Mouse (Mus musculus) frontal cortex, postnatal 36 days (tissue): ENCODE measurements around the gene Usp39.

Experiments used
- DNase-seq, 2 experiments: peaks; one replicate each; pipeline ENCODE4 v3.0.0; 2022; ENCODE audit warnings: low spot score in 2 of 2

Usp39 gene

DNA sequence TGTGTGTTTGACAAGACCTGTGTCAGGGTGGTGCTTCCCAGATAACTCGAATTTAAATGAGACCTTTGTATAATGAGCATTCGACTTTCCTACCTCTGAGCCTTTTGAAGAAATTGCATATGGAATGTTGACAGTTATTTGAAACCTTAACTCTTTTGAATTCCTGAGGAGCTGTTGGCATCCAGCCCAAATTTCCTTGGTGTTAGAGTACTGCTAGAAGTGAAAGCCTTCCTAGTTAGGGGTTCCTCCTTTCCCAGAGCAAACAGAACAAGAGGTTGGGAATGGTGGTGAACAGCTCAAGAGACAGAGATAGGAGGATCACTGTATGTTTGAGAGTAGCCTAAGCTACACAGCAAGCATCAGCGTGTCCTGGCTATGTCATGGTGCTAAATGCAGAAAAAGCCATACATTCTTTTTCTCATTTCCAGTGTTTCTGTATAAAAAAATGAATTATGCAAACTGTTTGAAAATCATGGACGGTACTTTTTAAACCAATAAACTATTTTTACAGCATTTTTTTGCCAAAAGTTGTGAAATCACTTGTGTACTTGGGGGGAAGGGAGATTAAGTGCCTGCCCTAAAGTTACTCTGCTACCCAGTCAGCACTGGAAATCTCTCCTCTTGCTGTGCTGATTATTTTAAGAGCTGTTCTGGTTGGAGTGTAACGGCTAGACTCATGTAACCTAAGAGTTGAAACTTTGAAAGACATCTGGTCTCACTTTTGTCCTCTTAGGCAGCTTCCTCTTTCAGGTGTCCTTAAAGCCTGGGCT, 7.8 kb upstream of the Usp39 start:
- DNase-seq = no peak

DNA sequence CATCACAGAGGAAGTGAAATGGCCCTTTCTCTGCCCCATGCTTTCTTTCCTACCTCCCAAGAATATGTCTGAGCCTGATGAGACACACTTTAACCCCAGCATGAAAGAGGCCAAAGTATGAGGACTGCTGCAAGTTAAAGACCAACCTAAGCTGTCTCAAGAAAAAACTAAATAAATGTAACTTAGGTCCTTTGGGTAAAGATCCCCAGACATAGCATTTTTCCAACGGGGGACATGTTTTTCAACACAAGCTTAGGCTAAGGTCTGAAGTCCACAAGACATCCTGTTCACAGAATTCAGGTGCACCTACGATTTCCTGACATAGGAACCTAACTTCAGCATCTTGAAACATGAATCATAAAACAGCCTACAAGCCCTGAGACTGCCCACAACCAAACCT, 5.2 kb upstream of the Usp39 start:
- DNase-seq = no peak

- DNase-seq = no peak
Measured at GRCm38 (mm10) chr6:72348411-72348810, 3.4 kb upstream of the Usp39 start.

GRCm38 (mm10) chr6:72347166-72347941, 2.4 kb upstream of the Usp39 start, which contains the start of gene 0610030E20Rik:
TSS of gene 0610030E20Rik (plus strand) at chr6:72347317.
- DNase-seq = peak; percentile 81 to 83

GRCm38 (mm10) chr6:72346261-72346660, 1.3 kb upstream of the Usp39 start:
- no peak for DNase-seq

- DNase-seq = no peak
Measured at GRCm38 (mm10) chr6:72345633-72346032, 649 bp upstream of the Usp39 start.

- peak in 1 of 2 experiments; percentile 17 for DNase-seq
Measured at GRCm38 (mm10) chr6:72344396-72345073, 449 bp downstream of the Usp39 start.

GRCm38 (mm10) chr6:72340481-72340880, 4.5 kb downstream of the Usp39 start:
- DNase-seq = no peak

GRCm38 (mm10) chr6:72333111-72333510, 11.9 kb downstream of the Usp39 start:
- DNase-seq = no peak

GRCm38 (mm10) chr6:72330133-72330532, 14.9 kb downstream of the Usp39 start:
- no peak for DNase-seq

DNA sequence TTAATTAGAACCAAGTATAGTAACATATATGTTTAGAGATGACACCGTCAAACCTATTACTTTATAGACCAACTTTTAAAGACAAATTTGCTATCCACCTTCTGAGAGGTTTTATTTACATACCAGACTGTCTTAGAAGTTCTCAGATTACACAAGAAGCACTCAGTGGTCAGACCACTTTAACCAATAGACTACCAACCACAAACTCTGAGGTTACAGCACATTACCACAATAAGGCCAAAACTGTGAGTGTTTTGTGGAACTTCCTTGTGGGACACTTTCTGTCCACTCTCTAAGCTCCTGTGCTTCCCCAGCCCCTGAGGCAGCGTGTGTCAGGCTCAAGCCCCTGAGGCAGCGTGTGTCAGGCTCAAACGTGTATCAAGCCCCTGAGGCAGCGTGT, 16.0 kb downstream of the Usp39 start:
- no peak for DNase-seq

- DNase-seq = peak in 1 of 2 experiments; percentile 53
Measured at GRCm38 (mm10) chr6:72326274-72326673, 18.7 kb downstream of the Usp39 start.

DNA sequence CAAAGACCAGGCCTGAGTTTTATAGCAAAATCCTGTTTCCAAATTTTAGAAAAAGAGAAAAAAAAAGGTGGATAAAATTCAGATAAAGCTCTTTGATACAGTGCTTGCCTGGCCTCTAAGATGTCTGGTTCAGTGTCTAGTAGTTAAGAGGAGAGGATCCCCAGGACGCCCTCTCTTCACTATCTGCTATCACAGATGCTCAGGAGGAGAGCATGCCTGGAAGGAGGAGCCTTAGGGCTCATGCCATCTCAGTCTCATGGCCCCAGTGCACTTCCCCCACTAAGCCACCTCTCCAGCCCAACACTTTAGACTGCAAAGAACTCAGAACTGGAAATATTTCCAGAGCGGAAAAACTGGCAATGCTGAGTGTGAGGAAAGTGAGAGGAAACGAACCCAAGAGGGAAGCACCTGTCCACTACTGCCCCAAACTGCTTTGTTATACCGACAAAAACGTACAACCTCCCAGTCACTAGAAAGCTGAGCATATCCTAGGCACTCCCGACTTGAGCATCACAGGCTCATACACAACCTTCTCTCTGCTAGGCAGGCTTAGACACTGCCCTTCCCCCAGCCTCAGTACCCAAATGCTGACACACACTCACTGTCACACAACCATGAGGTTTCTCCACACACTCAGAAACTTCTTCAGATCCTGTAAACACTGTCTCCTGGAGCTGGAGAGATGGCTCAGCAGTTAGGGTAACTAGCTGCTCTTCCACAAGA, 21.0 kb downstream of the Usp39 start:
- DNase-seq = no peak

DNA sequence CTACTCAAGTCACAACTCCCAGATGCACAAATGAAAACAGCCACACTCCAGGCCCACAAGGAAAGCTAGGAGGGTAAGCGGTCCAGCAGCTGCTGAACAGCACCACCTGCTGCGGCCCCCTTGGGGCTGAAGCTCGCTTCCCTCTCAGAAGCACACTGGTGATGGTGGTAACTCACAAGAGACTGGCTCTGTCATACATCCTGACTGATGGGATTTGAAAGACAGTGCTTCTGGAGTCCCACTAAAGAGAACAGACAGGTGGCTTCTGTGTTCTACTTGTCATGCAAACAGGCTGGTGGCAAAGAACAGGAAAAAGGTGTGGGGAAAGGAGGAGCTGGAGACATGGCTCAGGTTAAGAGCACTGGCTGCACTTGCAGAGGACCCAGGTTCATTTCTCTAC, 22.0 kb downstream of the Usp39 start:
- DNase-seq = no peak

DNA sequence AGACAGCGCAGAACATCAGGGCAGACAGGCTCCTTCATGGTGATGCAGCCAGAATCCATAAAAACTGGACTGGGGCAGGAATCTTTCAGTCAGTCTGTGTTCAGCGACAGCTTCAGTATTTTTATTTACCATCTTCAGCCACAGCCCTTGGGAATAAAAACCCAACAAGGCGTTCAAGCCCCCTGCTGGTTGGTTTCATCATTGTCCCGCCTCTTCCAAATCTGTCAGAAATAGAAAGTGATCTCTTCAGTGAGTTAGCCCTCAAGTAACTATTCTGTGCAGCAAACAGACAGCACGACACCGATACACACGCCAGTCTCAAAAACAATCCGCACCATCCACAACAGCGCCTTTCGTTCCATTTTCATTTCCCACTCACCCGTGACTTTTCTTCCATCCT, 26.0 kb downstream of the Usp39 start:
- DNase-seq = peak; percentile 52 to 68

DNA sequence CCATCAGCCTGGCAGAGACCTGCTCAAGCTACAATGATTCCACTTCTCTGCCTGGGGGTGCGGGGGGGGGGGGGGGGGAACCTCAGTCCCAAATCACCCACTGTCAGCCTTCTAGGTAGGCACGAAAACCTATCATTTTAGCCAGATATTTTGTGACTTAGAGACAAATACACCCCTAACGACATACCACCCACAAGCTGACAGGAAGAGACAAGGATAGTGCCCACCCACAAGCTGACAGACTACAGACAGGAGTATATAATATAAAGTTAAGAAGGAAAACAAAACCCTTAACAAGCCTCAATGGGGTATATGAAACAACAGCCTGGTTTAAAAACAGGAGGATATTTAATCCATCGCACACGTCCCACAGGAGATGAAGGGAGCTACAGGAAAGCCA, 26.5 kb downstream of the Usp39 start:
- peak; percentile 8 for DNase-seq

DNA sequence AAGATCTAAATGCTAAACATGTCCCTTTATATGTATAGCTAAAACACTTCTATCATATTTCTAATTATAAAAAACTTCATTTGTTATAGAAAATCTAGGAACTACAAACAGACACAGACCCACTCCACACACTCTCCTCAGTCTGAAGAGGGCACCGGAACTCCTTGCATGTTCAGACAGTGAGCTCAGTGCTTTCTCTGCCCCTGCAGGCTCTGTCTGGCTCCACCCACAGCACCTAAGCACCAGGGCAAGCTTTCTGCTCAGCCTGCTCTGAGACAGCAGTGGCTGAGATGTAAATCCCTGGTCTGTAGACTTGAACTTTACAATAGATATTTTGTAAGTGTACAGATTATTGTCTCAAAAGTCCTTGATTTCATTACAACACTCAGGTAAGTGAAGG, 28.9 kb downstream of the Usp39 start:
- DNase-seq = no peak

GRCm38 (mm10) chr6:72315384-72315783, 29.6 kb downstream of the Usp39 start:
- DNase-seq = no peak

DNA sequence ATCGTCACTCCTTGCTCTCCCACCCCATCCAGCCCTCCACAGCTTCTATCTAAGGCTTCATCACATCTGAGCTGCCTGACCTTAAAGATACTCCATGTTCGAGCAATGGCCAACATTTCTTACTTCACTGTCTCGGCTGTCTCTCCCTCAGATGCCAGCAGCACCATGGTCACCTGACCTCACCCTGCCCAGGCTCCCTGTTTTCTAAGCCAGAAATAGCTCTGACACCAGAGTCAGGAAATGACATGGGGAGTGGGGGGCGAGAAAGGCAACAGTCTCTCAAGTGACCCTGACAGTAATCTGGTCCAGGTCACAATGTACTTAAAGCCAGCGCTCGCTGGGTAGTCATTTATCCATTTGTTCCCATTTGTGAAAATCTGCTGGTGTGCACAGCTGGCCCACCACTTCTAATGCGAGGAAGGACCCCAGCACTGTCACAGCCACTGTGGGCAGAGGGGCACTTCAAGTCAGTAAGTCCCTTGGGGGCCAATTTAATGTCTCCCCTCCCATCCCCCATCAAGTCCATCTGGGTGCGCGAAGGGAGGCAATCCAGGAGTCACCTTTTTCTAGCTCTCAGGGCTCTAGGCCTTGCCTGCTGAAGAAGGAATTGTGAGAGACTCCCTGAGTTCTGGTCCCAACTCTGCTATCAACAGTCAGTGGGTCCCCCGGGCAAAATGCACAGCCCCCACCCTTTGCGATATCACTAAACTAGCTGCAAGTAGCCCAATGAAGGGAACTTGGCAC, 31.7 kb downstream of the Usp39 start:
- DNase-seq = no peak

DNA sequence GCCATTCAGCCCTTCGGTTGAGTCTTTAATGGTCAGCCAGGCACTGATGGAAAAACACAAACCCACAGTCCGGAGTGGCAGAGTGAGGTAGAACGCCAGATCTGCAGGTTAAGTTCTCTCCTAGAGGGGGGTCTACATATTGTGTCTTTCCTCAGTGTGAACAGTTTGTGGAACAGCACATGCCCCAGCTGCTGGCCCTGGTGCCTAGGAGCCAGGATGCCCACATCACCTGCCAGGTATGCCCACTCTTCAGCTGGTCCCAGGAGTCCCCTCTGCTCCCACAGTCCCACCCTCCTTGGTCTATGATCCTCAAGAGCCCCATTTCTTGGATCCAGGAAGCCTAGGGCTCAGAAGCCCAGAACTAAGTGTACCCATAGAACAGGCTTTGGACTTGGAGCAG, 32.8 kb downstream of the Usp39 start:
- DNase-seq = no peak

GRCm38 (mm10) chr6:72303510-72303909, 41.5 kb downstream of the Usp39 start:
- no peak for DNase-seq
